Mouse (Mus musculus) stomach, embryonic 16.5 days (tissue): ENCODE measurements around the gene Zwilch. TPM values are rescaled to one million over a fixed set of nuclear protein-coding genes. Genes with fewer than 3 reads are reported as not detected.
"Not testable (repeated sequence)": the region's sequence is repeated elsewhere in the genome, so short reads cannot be mapped to it uniquely, and the experiment has no call there.

Experiments used
- ATAC-seq: fragments of 200-750 bp; cut with Nextera tagmentation; 2 replicates; pipeline ENCODE4 v1.8.0; 2017; ENCODE audit warnings: moderate number of reproducible peaks, moderate TSS enrichment; ENCODE audit not compliant: insufficient read depth, low FRiP score
- H3K27ac ChIP-seq: fragments of 300-500 bp; sonication (generic); 2 replicates; pipeline ENCODE4 v1.5.1; 2014; ENCODE audit warnings: low read length
- H3K27me3 ChIP-seq: fragments of 300-500 bp; sonication (generic); 2 replicates; pipeline ENCODE4 v1.6.1; 2014; ENCODE audit warnings: low read length, control low read depth, mixed read lengths; ENCODE audit not compliant: control insufficient read depth, insufficient read depth
- H3K36me3 ChIP-seq: fragments of 300-500 bp; sonication (generic); 2 replicates; pipeline ENCODE4 v1.6.1; 2014; ENCODE audit warnings: low read length; ENCODE audit not compliant: control insufficient read depth, insufficient read depth
- H3K4me1 ChIP-seq: fragments of 300-500 bp; sonication (generic); 2 replicates; pipeline ENCODE4 v1.6.1; 2014; ENCODE audit warnings: low read length, control low read depth, mixed read lengths; ENCODE audit not compliant: control insufficient read depth, insufficient read depth
- H3K4me2 ChIP-seq: fragments of 300-500 bp; sonication (generic); 2 replicates; pipeline ENCODE4 v1.6.1; 2014; ENCODE audit warnings: low read depth, low read length, mixed read lengths
- H3K4me3 ChIP-seq: fragments of 300-500 bp; sonication (generic); replicated peaks from 2 replicates; pipeline ENCODE4 v1.5.1; 2014; ENCODE audit warnings: mild to moderate bottlenecking, low read length
- H3K9ac ChIP-seq: fragments of 300-500 bp; sonication (generic); 2 replicates; pipeline ENCODE4 v1.6.1; 2014; ENCODE audit warnings: low read length
- H3K9me3 ChIP-seq: fragments of 300-500 bp; sonication (generic); replicated peaks from 2 replicates; pipeline ENCODE4 v1.6.1; 2016; ENCODE audit warnings: low read length, control low read depth; ENCODE audit not compliant: control insufficient read depth
- WGBS: fragments of 180-500 bp; shearing (Covaris S2); extraction: QIAGEN DNeasy Blood & Tissue Kit; methylation state at CpG from one replicate; pipeline ENCODE4 v1.1.7; 2014; 5-methylcytosine and 5-hydroxymethylcytosine counted together
- polyA plus RNA-seq: library from polyadenylated mRNA; unstranded; fragments of >200 nt; fragmentation: Nextera tagmentation; extraction: Ambion mirVana; gene quantifications from 2 replicates; pipeline ENCODE4 v1.2.1, GENCODE M21; 2015

The Zwilch gene
- polyA plus RNA-seq, 1 experiment from 2014 or later, result 22.6 TPM

DNA sequence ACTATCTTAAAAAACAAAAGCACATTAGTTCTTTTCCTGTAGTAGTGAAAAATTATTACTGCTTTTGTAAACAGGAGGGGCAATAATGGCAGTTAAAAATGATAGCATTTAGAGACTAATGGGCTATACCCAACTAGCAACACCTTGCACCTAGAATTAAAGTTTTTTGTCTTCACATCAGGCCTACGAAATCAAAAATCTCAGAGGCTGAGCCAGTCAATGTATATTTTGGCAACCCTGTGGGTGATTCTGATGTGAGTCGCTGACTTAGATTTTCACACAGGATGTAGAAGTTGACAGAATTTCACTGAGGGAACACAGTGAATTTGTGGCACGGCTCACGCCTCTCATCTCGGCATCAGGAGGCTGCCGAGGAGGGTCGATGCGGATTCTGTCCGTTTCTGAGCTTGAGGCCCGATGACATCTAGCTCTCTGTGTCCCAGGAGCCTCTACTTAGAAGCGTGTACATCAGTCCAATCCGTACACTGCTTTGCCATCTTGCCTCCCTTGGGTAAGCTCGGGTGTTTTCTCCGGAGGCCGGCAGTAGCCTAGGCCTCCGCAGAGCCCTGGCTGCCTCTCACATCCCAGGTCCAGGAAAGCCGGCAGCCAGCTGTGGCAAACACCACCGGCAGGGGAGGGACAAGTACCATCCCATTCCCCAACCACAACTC is 624 bp downstream of the Zwilch start:
- peak overlapping the region; percentile 68 for H3K4me2 ChIP-seq
- peak overlapping the region; percentile 73 for H3K9ac ChIP-seq
- ATAC-seq, result peak; percentile 48; the same call in 1 of the 2 replicates
- no peaks in the 10 kb centered on the region for H3K27me3 ChIP-seq
- peaks cover 13% of the 10 kb centered on the region for H3K4me1 ChIP-seq
- peak overlapping the region; percentile 97 for H3K27ac ChIP-seq
- H3K4me3 ChIP-seq, result peak overlapping the region; percentile 99
- 2% methylated on average over 18 of the region's 18 CpGs for WGBS
- H3K36me3 ChIP-seq, result peaks cover 21% of the 10 kb centered on the region
- H3K9me3 ChIP-seq, result no peaks in the 10 kb centered on the region

- H3K9me3 ChIP-seq, H3K4me2 ChIP-seq, ATAC-seq, H3K9ac ChIP-seq, H3K27me3 ChIP-seq, H3K4me3 ChIP-seq, H3K36me3 ChIP-seq, H3K27ac ChIP-seq: not testable (repeated sequence)
- H3K4me1 ChIP-seq, result peaks cover 13% of the 10 kb centered on the region
- 91% methylated on average over 3 of the region's 3 CpGs for WGBS
Measured at GRCm38 (mm10) chr9:64169967-64170366, 2.9 kb downstream of the Zwilch start.

- H3K4me1 ChIP-seq, result no peaks in the 10 kb centered on the region
- H3K36me3 ChIP-seq, result peaks cover 8% of the 10 kb centered on the region
- no peak overlapping the region for H3K4me3 ChIP-seq
- no peak overlapping the region for H3K27ac ChIP-seq
- WGBS, result 90% methylated on average over 5 of the region's 5 CpGs
- H3K9ac ChIP-seq, result no peak overlapping the region
- H3K9me3 ChIP-seq, result no peaks in the 10 kb centered on the region
- H3K4me2 ChIP-seq, result no peak overlapping the region
- ATAC-seq, result no peak
- H3K27me3 ChIP-seq, result no peaks in the 10 kb centered on the region
Measured at GRCm38 (mm10) chr9:64160471-64160870, 12.4 kb downstream of the Zwilch start.

DNA sequence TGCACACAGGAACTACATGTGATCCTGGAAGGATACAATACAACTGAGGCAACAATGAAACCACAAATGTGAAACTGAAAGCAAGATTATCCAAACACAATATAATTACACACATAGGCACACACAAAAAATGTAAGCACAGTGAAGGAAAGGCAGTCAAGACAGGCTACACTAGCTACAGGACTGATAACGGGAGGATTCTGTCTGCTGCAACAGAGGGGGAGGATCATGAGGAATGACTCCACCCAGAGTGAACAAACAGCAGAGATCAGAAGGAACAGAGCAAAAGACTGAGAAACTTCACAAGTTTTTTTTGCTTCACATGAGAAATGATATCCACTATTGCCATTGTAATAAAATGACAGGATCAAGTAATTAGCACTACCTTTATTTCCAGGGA is 16.3 kb downstream of the Zwilch start:
- no peak overlapping the region for H3K27ac ChIP-seq
- no peak overlapping the region for H3K4me3 ChIP-seq
- H3K9ac ChIP-seq, result no peak overlapping the region
- no peak overlapping the region for H3K4me2 ChIP-seq
- 80% methylated on average over 1 of the region's 1 CpGs for WGBS
- no peaks in the 10 kb centered on the region for H3K27me3 ChIP-seq
- H3K9me3 ChIP-seq, result no peaks in the 10 kb centered on the region
- no peaks in the 10 kb centered on the region for H3K4me1 ChIP-seq
- no peak for ATAC-seq
- peaks cover 5% of the 10 kb centered on the region for H3K36me3 ChIP-seq

DNA sequence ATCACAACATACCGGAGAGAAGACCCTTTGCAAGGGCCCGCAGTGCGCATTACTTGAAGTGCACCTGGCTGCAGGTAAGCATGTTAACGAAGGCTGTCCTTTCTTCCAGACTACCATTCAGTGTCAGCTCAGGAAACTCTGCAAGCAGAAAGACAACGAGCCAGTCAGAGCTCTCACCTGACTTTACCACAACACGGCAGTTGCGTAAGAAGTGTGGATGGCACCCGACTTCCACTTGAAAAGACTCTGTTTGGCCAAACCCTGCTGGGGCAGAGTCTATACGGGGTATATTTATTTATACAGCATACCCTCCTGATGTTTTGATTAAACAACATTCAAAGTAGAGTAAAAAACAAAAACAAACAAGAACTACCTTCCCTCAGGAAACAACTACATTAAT is 33.0 kb downstream of the Zwilch start:
- Histone ChIP-seq H3K9ac (no peak overlapping the region), H3K4me2 (no peak overlapping the region), H3K4me1 (no peaks in the 10 kb centered on the region), H3K9me3 (no peaks in the 10 kb centered on the region), H3K4me3 (no peak overlapping the region), H3K36me3 (peaks cover 8% of the 10 kb centered on the region), H3K27me3 (no peaks in the 10 kb centered on the region), H3K27ac (no peak overlapping the region)
- ATAC-seq, result no peak
- whole genome bisulfite sequencing, result 87% methylated on average over 9 of the region's 9 CpGs

- not testable (repeated sequence) for H3K27ac ChIP-seq, H3K36me3 ChIP-seq, H3K9me3 ChIP-seq, H3K4me3 ChIP-seq, H3K4me1 ChIP-seq, H3K27me3 ChIP-seq, ATAC-seq, H3K4me2 ChIP-seq, H3K9ac ChIP-seq
- 6% methylated on average over 6 of the region's 6 CpGs for WGBS
Measured at GRCm38 (mm10) chr9:64138896-64139295, 34.0 kb downstream of the Zwilch start.

- WGBS, result 75% methylated on average over 6 of the region's 6 CpGs
- no peak overlapping the region for H3K9ac ChIP-seq
- ATAC-seq, result no peak
Measured at GRCm38 (mm10) chr9:64131623-64132022, 41.3 kb downstream of the Zwilch start.

GRCm38 (mm10) chr9:64126121-64126520 is 46.8 kb downstream of the Zwilch start:
- Histone ChIP-seq H3K4me2 (no peak overlapping the region), H3K4me1 (0 out of 2 replicates have a peak, but pooled peaks cover 6% of the 10 kb centered on the region), H3K9me3 (no peaks in the 10 kb centered on the region), H3K36me3 (no peaks in the 10 kb centered on the region), H3K27ac (no peak overlapping the region), H3K9ac (no peak overlapping the region), H3K4me3 (no peak overlapping the region), H3K27me3 (no peaks in the 10 kb centered on the region)
- ATAC-seq, result no peak
- 56% methylated on average over 12 of the region's 12 CpGs for WGBS

More at GRCm38 (mm10) chr9:64131623-64132022, 41.3 kb downstream of the Zwilch start:
- no peak overlapping the region for H3K27ac ChIP-seq
- no peaks in the 10 kb centered on the region for H3K4me1 ChIP-seq
- no peak overlapping the region for H3K4me2 ChIP-seq
- no peaks in the 10 kb centered on the region for H3K27me3 ChIP-seq
- no peaks in the 10 kb centered on the region for H3K9me3 ChIP-seq
- H3K36me3 ChIP-seq, result no peaks in the 10 kb centered on the region
- H3K4me3 ChIP-seq, result no peak overlapping the region

- Histone ChIP-seq H3K36me3 (no peaks in the 10 kb centered on the region), H3K27ac (peak overlapping the region; percentile 62), H3K4me1 (0 out of 2 replicates have a peak, but pooled peaks cover 6% of the 10 kb centered on the region), H3K27me3 (no peaks in the 10 kb centered on the region), H3K4me2 (no peak overlapping the region), H3K9ac (no peak overlapping the region), H3K4me3 (no peak overlapping the region), H3K9me3 (no peaks in the 10 kb centered on the region)
- ATAC-seq, result no peak
- 47% methylated on average over 3 of the region's 3 CpGs for WGBS
Measured at GRCm38 (mm10) chr9:64125307-64125706, 47.6 kb downstream of the Zwilch start.
